Mouse (Mus musculus) urinary bladder, postnatal 4 days (tissue): ENCODE results near the gene Gm340.

Experiments used
- DNase-seq, 2 experiments: peaks; one replicate each; pipeline ENCODE4 v3.0.0; 2021 to 2022; ENCODE audit warnings: low spot score in 2 of 2

Gm340 gene

GRCm38 (mm10) chr19:41613325-41614087, 31.3 kb downstream of the Gm340 start:
- DNase-seq, result no peak

GRCm38 (mm10) chr19:41615606-41616224, 33.5 kb downstream of the Gm340 start:
- no peak for DNase-seq

DNA sequence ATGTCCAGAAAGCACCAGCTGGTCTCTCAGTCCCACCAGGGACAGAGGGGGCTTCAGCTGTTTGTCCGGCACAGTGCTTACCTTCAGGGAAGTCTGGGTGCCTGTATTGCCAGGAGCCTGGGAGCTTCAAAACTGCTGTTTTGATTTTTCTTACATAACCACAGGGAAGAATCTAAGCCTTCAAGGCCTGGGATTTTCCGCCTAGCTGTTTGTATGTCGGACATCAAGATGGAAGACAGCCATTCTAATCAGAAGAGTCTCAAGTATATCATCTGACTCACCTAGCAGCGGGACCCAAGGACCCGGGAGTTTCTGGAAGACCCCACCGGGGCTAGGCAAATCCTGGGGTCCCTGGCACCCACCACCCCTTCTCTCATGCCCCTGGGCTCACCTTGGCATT, 34.1 kb downstream of the Gm340 start:
- no peak for DNase-seq

DNA sequence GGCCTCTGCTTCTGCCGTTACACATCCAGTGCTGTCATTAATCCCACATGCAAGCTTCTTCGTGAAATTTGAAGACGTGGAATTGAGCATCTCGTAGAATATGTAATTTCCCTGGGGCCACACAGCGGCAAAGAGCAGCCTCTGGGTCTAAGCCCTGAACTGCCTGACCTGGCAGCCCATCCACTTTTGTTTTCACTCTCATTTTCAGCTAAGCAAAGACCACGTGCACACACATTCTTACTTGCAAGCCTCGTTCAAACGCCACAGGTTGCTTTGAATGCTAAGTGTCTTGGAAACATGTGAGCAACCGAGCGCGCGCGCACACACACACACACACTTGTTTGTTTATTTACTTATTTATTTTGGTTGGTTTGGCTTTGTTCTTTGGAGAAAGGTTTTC, 34.9 kb downstream of the Gm340 start:
- no peak for DNase-seq

GRCm38 (mm10) chr19:41618153-41618657, 36.0 kb downstream of the Gm340 start:
- DNase-seq, result no peak

DNA sequence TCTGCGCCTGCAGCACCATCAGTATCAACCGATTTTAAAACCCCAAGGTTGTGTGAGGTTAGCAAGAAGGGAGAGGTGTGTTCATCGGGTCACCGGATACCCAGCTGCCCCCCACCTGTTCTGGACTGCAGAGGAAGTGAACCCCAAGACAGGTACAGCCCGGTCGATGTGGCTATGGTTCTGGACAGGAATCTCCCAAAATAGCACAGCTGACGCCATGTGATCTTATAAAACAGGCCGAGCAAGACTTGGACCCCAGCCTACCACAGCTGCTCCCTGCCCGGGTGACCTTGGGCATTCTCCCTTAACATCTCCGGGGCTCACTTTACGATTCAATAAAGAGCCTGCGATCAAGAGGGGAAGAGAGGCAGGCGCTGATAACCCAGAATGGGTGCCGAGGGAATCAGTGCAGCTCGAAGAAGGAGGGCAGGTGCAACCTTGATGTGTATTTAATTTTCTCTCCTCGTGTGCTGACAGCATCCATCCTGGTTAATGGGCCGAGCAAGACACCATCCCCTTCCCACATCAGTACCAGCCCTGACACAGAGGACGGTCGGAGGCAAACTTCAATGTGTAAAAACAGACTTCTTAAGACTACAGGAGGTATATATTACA, 36.7 kb downstream of the Gm340 start:
- DNase-seq, result no peak

GRCm38 (mm10) chr19:41620366-41621092, 38.4 kb downstream of the Gm340 start:
- no peak for DNase-seq

GRCm38 (mm10) chr19:41628970-41629369, 46.8 kb downstream of the Gm340 start:
- no peak for DNase-seq

DNA sequence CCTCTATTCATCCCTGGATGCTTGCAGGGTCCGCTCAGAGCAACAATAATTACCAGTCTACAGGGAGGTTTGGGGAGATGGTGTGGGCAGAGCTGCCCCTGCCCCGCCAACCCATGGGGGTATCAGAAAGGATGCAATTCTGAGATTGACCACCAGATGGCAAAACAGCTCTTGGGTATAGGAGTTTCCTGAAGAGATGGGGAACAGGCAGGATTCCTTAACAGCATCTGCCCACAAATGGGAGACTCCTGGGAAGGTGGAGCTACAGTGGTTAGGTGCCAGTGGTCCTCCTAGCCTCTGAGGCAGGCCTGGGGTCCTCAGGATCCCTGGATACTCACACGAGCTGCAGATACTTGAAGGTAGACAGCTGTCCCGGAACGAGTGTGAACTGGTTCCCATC, 47.4 kb downstream of the Gm340 start:
- no peak for DNase-seq

GRCm38 (mm10) chr19:41634099-41634498, 51.9 kb downstream of the Gm340 start:
- no peak for DNase-seq

DNA sequence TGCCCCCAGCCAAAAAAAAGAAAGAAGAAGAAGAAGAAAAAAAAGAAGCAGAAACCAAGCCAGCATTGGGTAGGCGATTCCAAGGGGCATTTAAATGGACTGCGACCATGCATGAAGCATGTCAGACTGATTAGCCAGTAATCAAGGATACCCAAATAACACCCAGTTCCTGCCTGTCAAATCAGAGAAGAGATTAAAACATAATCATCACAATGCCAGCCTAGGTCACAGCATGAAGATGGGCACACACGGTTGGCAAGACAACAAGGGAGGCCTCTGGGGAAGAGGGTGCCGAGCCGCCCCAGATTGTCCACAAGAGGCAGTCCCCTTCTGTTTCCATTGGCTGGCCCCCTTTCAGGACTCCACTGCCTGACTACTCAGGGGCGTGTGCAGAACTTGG, 52.8 kb downstream of the Gm340 start:
- DNase-seq, result no peak
